Mouse (Mus musculus): ENCODE results near the gene Robo1. TPM values are rescaled to one million over a fixed set of nuclear protein-coding genes. Genes with fewer than 3 reads are reported as not detected.

Gene Robo1
- polyA plus RNA-seq, 1 experiment, result 11.6 TPM

GRCm38 (mm10) chr16:72337757-72338156 lies 29.7 kb downstream of the Robo1 start:
- H3K9me3 ChIP-seq (replicated peaks; ENCODE audit: control insufficient read depth, insufficient read depth, low read length, poor library complexity, severe bottlenecking), result no peaks in the 10 kb centered on the region
- no peak for TF ChIP-seq POLR2A (IDR thresholded peaks at IDR 0.05; ENCODE audit: insufficient read depth, low read length)
- no peak for TF ChIP-seq CTCF (IDR thresholded peaks at IDR 0.05; ENCODE audit: low read depth, low read length)
- TF ChIP-seq EP300 (IDR thresholded peaks at IDR 0.05; ENCODE audit: insufficient read depth, low read depth, low read length), result no peak
- H3K4me1 ChIP-seq (ENCODE audit: control insufficient read depth, insufficient read depth, low read length), result no peaks in the 10 kb centered on the region
- H3K27ac ChIP-seq (ENCODE audit: insufficient read depth, low read length), result no peak overlapping the region
- no peak overlapping the region for H3K4me3 ChIP-seq (ENCODE audit: low read depth, low read length)
- H3K9ac ChIP-seq (ENCODE audit: low read depth, poor library complexity, severe bottlenecking), result no peak overlapping the region
- H3K27me3 ChIP-seq (ENCODE audit: control insufficient read depth, insufficient read depth, low read length, poor library complexity, severe bottlenecking), result no peaks in the 10 kb centered on the region
- no peaks in the 10 kb centered on the region for H3K36me3 ChIP-seq (ENCODE audit: control insufficient read depth, insufficient read depth, low read length, poor library complexity, severe bottlenecking)

GRCm38 (mm10) chr16:72350422-72350821 lies 42.3 kb downstream of the Robo1 start:
- H3K9me3 ChIP-seq (replicated peaks; ENCODE audit: control insufficient read depth, insufficient read depth, low read length, poor library complexity, severe bottlenecking), result no peaks in the 10 kb centered on the region
- H3K27ac ChIP-seq (ENCODE audit: insufficient read depth, low read length), result no peak overlapping the region
- TF ChIP-seq POLR2A (IDR thresholded peaks at IDR 0.05; ENCODE audit: insufficient read depth, low read length), result no peak
- TF ChIP-seq CTCF (IDR thresholded peaks at IDR 0.05; ENCODE audit: low read depth, low read length), result no peak
- TF ChIP-seq EP300 (IDR thresholded peaks at IDR 0.05; ENCODE audit: insufficient read depth, low read depth, low read length), result no peak
- no peaks in the 10 kb centered on the region for H3K36me3 ChIP-seq (ENCODE audit: control insufficient read depth, insufficient read depth, low read length, poor library complexity, severe bottlenecking)
- H3K9ac ChIP-seq (ENCODE audit: low read depth, poor library complexity, severe bottlenecking), result no peak overlapping the region
- H3K4me1 ChIP-seq (ENCODE audit: control insufficient read depth, insufficient read depth, low read length), result no peaks in the 10 kb centered on the region
- no peak overlapping the region for H3K4me3 ChIP-seq (ENCODE audit: low read depth, low read length)
- H3K27me3 ChIP-seq (ENCODE audit: control insufficient read depth, insufficient read depth, low read length, poor library complexity, severe bottlenecking), result no peaks in the 10 kb centered on the region

GRCm38 (mm10) chr16:72356515-72357357 lies 48.6 kb downstream of the Robo1 start:
- Histone ChIP-seq H3K4me1 (ENCODE audit: control insufficient read depth, insufficient read depth, low read length) (no peaks in the 10 kb centered on the region), H3K27me3 (ENCODE audit: control insufficient read depth, insufficient read depth, low read length, poor library complexity, severe bottlenecking) (no peaks in the 10 kb centered on the region), H3K36me3 (ENCODE audit: control insufficient read depth, insufficient read depth, low read length, poor library complexity, severe bottlenecking) (no peaks in the 10 kb centered on the region), H3K4me3 (ENCODE audit: low read depth, low read length) (no peak overlapping the region), H3K9ac (ENCODE audit: low read depth, poor library complexity, severe bottlenecking) (no peak overlapping the region), H3K9me3 (replicated peaks; ENCODE audit: control insufficient read depth, insufficient read depth, low read length, poor library complexity, severe bottlenecking) (no peaks in the 10 kb centered on the region), H3K27ac (ENCODE audit: insufficient read depth, low read length) (no peak overlapping the region)
- no peak for TF ChIP-seq POLR2A (IDR thresholded peaks at IDR 0.05; ENCODE audit: insufficient read depth, low read length)
- TF ChIP-seq EP300 (IDR thresholded peaks at IDR 0.05; ENCODE audit: insufficient read depth, low read depth, low read length), result no peak
- TF ChIP-seq CTCF (IDR thresholded peaks at IDR 0.05; ENCODE audit: low read depth, low read length), result no peak

- Histone ChIP-seq H3K9me3 (replicated peaks; ENCODE audit: control insufficient read depth, insufficient read depth, low read length, poor library complexity, severe bottlenecking) (no peaks in the 10 kb centered on the region), H3K4me3 (ENCODE audit: low read depth, low read length) (no peak overlapping the region), H3K4me1 (ENCODE audit: control insufficient read depth, insufficient read depth, low read length) (no peaks in the 10 kb centered on the region), H3K27ac (ENCODE audit: insufficient read depth, low read length) (no peak overlapping the region), H3K9ac (ENCODE audit: low read depth, poor library complexity, severe bottlenecking) (no peak overlapping the region), H3K36me3 (ENCODE audit: control insufficient read depth, insufficient read depth, low read length, poor library complexity, severe bottlenecking) (no peaks in the 10 kb centered on the region), H3K27me3 (ENCODE audit: control insufficient read depth, insufficient read depth, low read length, poor library complexity, severe bottlenecking) (no peaks in the 10 kb centered on the region)
- TF ChIP-seq POLR2A (IDR thresholded peaks at IDR 0.05; ENCODE audit: insufficient read depth, low read length) (no peak), EP300 (IDR thresholded peaks at IDR 0.05; ENCODE audit: insufficient read depth, low read depth, low read length) (no peak), CTCF (IDR thresholded peaks at IDR 0.05; ENCODE audit: low read depth, low read length) (no peak)
These were observed 68.8 kb downstream of the Robo1 start for GRCm38 (mm10) chr16:72376896-72377295.

GRCm38 (mm10) chr16:72381819-72382218 lies 73.7 kb downstream of the Robo1 start:
- Histone ChIP-seq H3K4me1 (ENCODE audit: control insufficient read depth, insufficient read depth, low read length) (no peaks in the 10 kb centered on the region), H3K27ac (ENCODE audit: insufficient read depth, low read length) (no peak overlapping the region), H3K36me3 (ENCODE audit: control insufficient read depth, insufficient read depth, low read length, poor library complexity, severe bottlenecking) (no peaks in the 10 kb centered on the region), H3K27me3 (ENCODE audit: control insufficient read depth, insufficient read depth, low read length, poor library complexity, severe bottlenecking) (no peaks in the 10 kb centered on the region), H3K9me3 (replicated peaks; ENCODE audit: control insufficient read depth, insufficient read depth, low read length, poor library complexity, severe bottlenecking) (no peaks in the 10 kb centered on the region), H3K9ac (ENCODE audit: low read depth, poor library complexity, severe bottlenecking) (no peak overlapping the region), H3K4me3 (ENCODE audit: low read depth, low read length) (no peak overlapping the region)
- TF ChIP-seq POLR2A (IDR thresholded peaks at IDR 0.05; ENCODE audit: insufficient read depth, low read length) (no peak), CTCF (IDR thresholded peaks at IDR 0.05; ENCODE audit: low read depth, low read length) (no peak), EP300 (IDR thresholded peaks at IDR 0.05; ENCODE audit: insufficient read depth, low read depth, low read length) (no peak)

- TF ChIP-seq POLR2A (IDR thresholded peaks at IDR 0.05; ENCODE audit: insufficient read depth, low read length) (no peak), CTCF (IDR thresholded peaks at IDR 0.05; ENCODE audit: low read depth, low read length) (no peak)
- Histone ChIP-seq H3K9ac (ENCODE audit: low read depth, poor library complexity, severe bottlenecking) (no peak overlapping the region), H3K4me3 (ENCODE audit: low read depth, low read length) (no peak overlapping the region), H3K27me3 (ENCODE audit: control insufficient read depth, insufficient read depth, low read length, poor library complexity, severe bottlenecking) (no peaks in the 10 kb centered on the region), H3K27ac (ENCODE audit: insufficient read depth, low read length) (no peak overlapping the region), H3K9me3 (replicated peaks; ENCODE audit: control insufficient read depth, insufficient read depth, low read length, poor library complexity, severe bottlenecking) (no peaks in the 10 kb centered on the region), H3K4me1 (ENCODE audit: control insufficient read depth, insufficient read depth, low read length) (no peaks in the 10 kb centered on the region), H3K36me3 (ENCODE audit: control insufficient read depth, insufficient read depth, low read length, poor library complexity, severe bottlenecking) (no peaks in the 10 kb centered on the region)
These were observed 75.5 kb downstream of the Robo1 start for GRCm38 (mm10) chr16:72383566-72383965.
